Mouse (Mus musculus) stomach, adult 2 months (tissue): ENCODE measurements around the gene Ndufa3. TPM values are rescaled to one million over a fixed set of nuclear protein-coding genes. Genes with fewer than 3 reads are reported as not detected.

Experiments
- polyA plus RNA-seq: library from polyadenylated mRNA; depleted of rRNA; stranded (reverse); fragments of >200 nt; gene quantifications from 2 replicates; pipeline ENCODE4 v1.2.3, GENCODE M21; 2012; rRNA removed

Gene Ndufa3
- 219 and 251 TPM in 2 replicates for polyA plus RNA-seq

GRCm38 (mm10) chr7:3617242-3617995 lies at the start of gene Ndufa3:
Gene Ndufa3 (plus strand): TSS chr7:3617373.

DNA sequence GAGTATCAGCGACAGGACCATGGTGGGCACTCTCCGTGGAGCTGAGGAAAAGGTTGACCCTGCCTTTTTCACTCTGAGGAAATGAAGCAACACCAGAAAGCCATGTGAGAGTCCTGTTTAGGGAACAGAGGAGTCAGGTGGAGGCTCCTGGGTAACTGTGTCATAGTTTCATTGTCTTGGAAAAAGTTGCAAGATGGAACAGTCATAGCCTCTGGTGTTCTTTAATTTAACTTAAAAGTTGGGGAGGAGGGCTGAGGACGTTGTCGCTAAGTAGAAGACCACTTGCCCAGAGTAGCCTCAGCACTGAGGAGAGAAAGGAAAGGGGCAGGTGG lies 1.1 kb upstream of the Ndufa3 start, which contains the start of gene Oscar:
Oscar (minus strand) TSS at position 101 of the 332 bp plus-strand sequence.

GRCm38 (mm10) chr7:3629543-3630477 lies 12.6 kb downstream of the Ndufa3 start, which contains the start of the genes Tfpt and Prpf31:
Gene Tfpt (minus strand): TSS chr7:3629929.
Gene Prpf31 (plus strand): TSS chr7:3629985.

DNA sequence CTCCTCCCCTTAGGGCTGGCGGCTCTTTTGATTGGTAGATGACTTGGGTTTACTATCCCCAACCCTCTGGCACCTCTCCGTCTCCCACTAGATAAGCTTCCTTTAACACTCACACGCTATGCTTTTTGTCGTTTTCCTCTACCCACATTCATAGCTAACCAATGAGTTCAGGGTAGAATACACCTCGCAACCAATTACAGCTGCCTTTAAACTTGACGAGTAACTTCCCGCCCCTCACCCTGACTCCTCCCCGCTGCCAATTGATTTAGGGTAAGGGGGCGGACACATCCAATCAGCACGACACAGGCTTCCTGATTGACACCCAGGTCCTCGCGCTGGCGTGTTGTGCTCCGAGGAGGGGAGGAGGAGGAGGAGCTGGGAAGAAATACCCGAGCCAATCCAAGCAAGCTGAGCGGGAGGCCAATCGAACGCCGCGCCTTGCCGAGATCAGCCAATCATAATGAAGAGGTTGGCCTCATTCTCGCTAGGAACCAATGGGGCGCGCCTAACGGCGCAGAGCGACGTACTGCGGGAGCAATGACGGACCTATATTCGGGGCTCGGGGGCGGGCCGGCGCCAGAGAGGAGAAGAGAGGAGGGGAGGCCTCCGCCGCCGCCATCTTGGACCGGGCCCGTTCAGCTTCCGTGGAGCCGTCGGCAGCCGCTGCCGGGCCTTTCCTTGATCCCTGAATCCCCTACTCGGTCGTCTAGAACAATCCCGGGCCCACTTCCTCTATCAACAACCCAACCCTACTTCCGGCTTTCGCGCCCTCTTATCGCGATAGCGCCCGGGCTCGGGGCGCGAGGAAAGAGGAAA lies 27.7 kb downstream of the Ndufa3 start, which contains the start of gene Cnot3:
Cnot3 (plus strand) TSS at position 597 of the 816 bp plus-strand sequence.

DNA sequence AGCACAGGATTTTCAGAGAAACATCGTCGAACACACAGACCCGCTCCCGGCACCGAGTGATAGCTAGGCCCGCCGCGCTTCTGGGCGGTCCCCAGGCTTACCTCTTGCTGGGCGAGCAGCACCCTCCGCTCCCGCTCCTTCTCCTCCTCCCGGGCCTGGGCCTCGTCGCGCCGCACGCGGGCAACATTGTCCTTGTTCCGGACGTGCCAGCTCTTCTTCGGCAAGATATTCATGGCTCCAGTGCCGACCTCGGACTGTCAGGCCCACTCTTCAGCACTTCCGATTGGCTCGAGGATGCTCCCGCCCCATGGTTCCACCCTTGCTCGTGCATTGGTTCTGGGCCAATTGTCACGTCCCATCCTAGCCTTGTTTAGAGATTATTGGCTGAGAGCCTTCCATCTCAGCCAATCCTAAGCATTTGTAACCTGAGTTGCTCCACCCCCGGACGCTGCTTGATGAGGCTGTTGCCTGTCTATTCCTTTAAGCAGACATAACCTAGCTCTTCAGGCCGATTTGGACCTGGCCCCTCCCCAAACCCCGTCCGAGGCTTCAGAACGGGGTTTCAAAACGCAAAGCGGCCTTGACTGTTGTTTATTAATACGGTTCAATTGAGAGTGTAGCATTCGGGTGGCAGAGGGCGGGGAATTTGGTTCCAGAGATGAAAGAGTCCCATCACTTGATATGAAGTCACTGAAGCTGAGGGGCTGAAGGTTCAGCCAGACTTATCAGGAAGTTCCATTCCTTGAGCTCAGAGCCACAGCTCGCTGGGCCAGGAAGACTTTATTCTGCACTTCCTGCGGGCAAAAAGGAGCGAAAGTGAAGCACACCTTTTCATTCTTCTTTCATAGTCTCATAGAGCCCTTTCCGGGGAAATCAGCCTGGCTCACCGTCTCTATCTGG lies 48.3 kb downstream of the Ndufa3 start, which contains the start of gene Leng1:
Leng1 (minus strand) TSS at position 626 of the 900 bp plus-strand sequence.

Other genes with a start within 250 kb of the Ndufa3 start
- 0.11 and 0.17 TPM in 2 replicates for gene Cacng8, start 226.7 kb upstream of the Ndufa3 start, polyA plus RNA-seq
- gene Cacng6, start 193.2 kb upstream of the Ndufa3 start, polyA plus RNA-seq: 0.18 and 0.81 TPM in 2 replicates
- gene Tarm1, start 114.7 kb upstream of the Ndufa3 start, polyA plus RNA-seq: 0.16 TPM in 1 of 2 replicates, not detected in the other
- gene Oscar, start 1.2 kb upstream of the Ndufa3 start, polyA plus RNA-seq: 0.09 and 0.32 TPM in 2 replicates
- 2.4 and 2.6 TPM in 2 replicates for gene Tfpt, start 12.6 kb downstream of the Ndufa3 start, polyA plus RNA-seq
- 9.5 and 9.9 TPM in 2 replicates for gene Prpf31, start 12.6 kb downstream of the Ndufa3 start, polyA plus RNA-seq
- 47.8 and 48.8 TPM in 2 replicates for gene Cnot3, start 27.9 kb downstream of the Ndufa3 start, polyA plus RNA-seq
- 0.84 and 1.1 TPM in 2 replicates for gene Leng1, start 48.5 kb downstream of the Ndufa3 start, polyA plus RNA-seq
- 95.4 and 101 TPM in 2 replicates for gene Tmc4, start 60.2 kb downstream of the Ndufa3 start, polyA plus RNA-seq
- gene Tsen34, start 75.5 kb downstream of the Ndufa3 start, polyA plus RNA-seq: 78.1 and 115 TPM in 2 replicates
- gene Mboat7, start 76.2 kb downstream of the Ndufa3 start, polyA plus RNA-seq: 23.1 and 29.7 TPM in 2 replicates
- 246 and 271 TPM in 2 replicates for gene Rps9, start 86.6 kb downstream of the Ndufa3 start, polyA plus RNA-seq
- 3.5 and 4.8 TPM in 2 replicates for gene Pirb, start 103.0 kb downstream of the Ndufa3 start, polyA plus RNA-seq
- gene Gm15448, start 208.3 kb downstream of the Ndufa3 start, polyA plus RNA-seq: 0.12 and 0.18 TPM in 2 replicates
- 0.11 and 0.25 TPM in 2 replicates for gene Pira2, start 227.7 kb downstream of the Ndufa3 start, polyA plus RNA-seq